Mouse (Mus musculus): ENCODE measurements at regions not wholly inside any gene's neighbourhood (a gene's known extent, or its start where the extent isn't known, plus 50 kb on each side); places are given as distances from the start of the nearest gene placed in this dataset.

DNA sequence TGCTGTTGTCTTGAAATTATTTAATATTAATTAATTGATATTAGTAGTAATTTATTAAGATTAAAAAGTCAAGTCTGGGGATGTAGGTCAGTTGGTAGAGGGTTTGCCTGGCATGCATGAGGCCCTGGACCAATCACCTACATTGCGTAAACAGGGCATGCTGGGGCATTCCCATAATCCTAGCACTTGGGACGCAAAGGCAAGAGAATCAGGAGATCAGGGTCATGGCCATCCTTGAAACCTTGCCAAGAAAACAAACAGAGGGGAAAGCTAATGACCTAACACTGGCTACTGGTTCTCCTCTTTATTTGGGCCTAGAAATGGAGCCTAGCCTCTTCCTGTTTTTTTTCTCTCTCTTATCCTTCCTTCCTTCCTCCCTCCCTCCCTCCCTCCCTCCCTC is 52.8 kb upstream of the Larp1 start:
- TF ChIP-seq CTCF (IDR thresholded peaks at IDR 0.05; ENCODE audit: extremely low read depth, insufficient read depth, insufficient read length, insufficient replicate concordance) (no peak), POLR2A (IDR thresholded peaks at IDR 0.05; ENCODE audit: low read depth, low read length) (no peak)

Data from spleen, adult 2 months (tissue).